Mouse (Mus musculus): ENCODE measurements around the gene Ltc4s.

Ltc4s gene

DNA sequence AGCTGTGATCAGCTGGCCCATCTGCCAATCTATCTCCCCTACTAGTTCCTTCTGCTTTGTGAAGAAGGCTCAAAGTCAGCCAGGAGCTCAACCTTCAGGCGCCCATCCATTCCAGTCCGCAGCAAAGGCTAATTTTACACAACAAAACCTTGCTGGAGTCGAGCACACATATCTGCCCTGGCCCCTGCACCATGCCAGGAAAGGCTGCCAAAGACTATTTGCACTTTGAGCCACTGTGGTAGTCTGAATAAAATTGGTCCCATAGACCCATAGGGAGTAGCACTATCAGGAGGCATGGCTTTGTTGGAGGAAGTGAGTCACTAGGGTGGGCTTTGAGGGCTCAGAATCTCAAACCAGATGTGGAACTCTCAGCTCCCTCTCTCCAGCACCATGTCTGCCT is 33.0 kb downstream of the Ltc4s start:
- no peak for DNase-seq (ENCODE audit: extremely low read depth, insufficient read length, low spot score)

DNA sequence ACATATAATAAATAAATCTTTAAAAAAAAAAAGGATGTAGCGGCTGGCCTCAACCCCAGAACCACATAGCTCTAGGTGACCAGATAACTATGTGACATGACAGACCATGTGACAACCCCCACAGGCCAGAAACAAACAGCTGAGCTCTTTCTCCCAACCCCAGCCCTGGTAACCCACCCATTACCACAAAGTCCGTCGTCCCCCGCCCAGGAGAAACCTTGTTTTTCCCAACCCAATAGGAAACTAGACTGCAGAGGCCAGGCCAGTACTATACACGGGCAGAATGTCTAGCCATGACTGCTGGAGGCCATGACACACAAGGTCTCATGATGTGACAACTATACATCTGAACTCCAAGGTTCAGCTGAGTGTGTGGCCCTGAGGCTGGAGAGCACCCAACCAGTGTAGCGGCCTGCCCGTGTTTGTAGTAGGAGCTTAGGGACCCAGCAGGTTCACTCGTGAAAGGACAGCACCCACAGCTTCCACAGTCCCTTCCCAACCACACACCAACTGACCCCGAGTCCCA is 35.1 kb downstream of the Ltc4s start:
- no peak for DNase-seq (ENCODE audit: extremely low read depth, insufficient read length, low spot score)

DNA sequence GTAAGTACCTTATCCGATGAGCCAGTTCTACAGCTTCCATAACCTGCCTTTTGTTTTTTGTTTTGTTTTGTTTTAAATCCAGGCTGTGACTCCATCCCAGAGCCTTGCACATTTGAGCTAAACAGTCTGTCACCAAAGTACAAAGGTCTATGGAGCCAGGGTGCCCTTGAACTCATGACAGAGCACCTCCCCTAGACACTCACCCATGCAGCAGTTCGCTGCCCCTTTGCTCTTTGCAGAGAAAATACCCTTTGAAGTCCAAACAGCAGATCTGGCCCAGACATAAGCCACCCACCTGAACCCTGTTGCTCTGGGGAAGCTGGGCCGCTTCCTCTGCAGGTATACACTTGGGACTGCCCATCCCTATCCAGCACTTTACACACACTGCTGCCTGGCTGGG is 36.8 kb downstream of the Ltc4s start:
- no peak for DNase-seq (ENCODE audit: extremely low read depth, insufficient read length, low spot score)

DNA sequence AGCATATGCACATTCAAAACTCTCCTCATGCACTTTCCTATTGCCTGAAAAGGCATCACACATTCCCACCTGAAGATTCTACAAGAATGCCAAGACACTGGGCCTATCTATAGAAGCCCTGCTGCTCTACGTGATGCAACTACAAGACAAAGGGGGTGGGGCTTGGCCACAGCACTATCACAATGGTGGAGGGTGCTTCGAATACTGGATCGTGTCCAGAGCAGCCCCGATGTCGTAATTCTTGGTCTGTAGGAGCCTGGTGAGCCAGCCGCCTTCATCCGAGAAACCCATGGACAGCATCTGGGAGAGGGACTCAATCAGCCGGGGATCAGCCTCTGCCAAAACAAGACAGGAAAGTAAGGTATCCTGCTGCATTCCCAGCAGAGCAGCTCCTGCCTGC is 37.8 kb downstream of the Ltc4s start:
- DNase-seq (ENCODE audit: extremely low read depth, insufficient read length, low spot score), result no peak

DNA sequence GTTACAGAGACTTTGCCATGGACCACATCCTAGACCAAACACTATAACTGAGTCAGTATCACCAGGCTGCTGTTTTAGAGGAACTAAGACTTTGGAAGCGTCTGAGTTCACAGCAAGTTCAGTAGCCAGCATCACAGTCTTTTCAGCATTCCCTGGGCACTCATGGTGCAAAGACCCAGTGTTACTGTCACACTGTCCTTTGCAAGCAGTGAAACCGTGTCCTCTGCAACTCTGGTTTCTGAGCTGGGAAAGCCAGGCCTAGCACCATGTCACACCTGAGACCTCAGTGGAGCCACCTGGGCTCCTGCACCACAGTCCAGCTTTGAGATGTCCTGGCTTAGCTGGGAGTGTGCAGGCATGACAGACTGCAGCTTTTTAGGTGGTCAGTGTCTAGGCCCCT is 39.5 kb downstream of the Ltc4s start:
- DNase-seq (ENCODE audit: extremely low read depth, insufficient read length, low spot score), result no peak

DNA sequence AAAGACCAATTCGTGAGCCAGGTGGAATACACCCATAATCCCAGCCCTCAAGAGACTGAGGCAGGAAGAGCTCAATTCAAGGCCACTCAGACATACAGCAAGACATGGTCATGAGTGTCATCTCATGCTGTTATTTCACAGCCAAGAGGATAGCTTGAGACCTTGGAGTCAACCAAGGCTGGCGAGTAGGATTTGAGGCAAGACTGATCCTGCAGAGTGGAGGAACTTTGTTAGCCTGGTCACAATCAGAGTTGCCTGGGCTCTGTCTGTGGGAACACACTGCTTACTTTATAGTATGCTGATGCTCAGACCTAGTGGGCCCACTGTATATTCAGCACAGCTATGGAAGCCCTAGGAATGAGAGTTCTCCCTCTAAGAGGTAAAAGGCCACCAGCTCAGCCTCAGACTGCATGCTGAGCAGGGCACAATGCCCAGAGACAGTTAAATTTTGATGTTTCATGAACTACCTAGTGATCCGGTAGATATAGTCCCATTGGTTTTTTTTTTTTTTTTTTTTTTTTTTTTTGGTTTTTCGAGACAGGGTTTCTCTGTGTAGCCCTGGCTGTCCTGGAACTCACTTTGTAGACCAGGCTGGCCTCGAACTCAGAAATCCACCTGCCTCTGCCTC is 40.1 kb downstream of the Ltc4s start:
- no peak for DNase-seq (ENCODE audit: extremely low read depth, insufficient read length, low spot score)

DNA sequence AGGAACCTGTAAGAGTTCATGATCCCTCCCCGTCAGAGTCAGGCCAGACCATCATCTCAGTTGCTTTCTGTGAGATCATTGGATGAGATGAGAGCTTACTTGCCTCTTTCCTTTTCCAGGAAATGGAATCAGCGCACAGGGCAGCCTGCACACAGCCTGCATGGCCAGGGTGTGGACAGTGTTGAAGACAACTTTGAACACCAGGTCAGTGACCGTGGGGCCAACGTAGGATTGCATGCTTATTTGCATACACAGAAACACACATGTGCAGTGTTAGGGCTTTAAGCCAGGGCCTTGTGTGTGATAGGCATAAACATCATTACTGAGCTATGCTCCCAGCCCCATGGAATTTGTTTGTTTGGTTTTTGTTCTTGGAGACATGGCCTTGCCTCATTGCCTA is 40.9 kb downstream of the Ltc4s start:
- no peak for DNase-seq (ENCODE audit: extremely low read depth, insufficient read length, low spot score)

DNA sequence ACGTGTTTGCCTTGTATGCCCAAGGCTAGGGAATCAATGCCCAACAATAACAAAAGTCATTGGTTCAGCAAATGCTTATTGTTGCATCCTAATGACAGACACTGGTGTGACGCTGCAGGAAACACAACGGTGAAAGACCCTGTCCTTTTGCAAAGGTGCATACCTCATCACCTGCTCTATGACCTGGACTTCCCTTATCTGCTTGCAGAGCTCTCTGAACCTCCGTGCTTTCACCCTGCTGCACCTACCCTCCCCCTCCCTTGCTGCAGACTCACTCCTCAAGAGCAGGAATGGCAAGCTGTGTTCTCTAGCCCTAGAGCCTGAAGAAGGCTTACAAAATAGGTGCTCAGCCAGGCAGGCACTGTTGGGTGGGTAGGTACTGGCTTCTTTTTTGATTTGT is 43.6 kb downstream of the Ltc4s start:
- no peak for DNase-seq (ENCODE audit: extremely low read depth, insufficient read length, low spot score)

DNA sequence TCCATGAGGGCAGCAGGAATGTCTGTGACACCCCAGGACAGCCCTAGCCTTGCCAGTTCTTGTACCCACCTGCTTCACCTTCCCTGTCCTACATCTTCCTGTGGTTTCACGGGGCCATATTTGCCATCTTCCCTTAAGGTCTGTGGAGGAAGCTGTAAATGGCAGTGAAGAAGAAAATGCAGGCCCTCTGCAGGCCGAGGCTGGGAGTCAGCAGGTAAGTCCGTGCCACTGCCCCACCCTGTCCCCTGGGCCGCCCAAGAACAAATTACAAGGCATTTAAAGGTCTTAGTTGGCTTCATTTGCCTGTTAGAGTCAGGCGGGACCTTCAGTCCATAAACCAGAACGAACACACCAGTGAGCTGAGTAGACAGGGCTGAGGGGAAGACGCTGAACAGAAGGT is 44.3 kb downstream of the Ltc4s start:
- DNase-seq (ENCODE audit: extremely low read depth, insufficient read length, low spot score), result no peak

DNA sequence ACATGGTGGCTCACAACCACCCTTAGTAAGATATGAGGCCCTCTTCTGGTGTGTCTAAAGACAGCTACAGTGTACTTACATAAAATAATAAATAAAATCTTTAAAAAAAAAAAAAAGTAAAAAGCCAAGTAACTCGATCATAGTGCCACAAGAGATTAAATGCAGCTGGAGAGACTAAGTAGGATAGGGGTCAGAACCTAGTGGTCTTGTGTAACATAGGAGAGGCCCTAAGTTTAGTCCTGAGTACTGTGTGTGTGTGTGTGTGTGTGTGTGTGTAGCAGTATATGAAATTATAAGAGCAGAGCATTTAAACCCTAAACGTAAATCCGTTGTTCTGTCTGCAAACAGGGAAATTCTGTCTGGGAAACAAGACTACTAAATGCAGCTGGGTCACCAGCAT is 46.1 kb downstream of the Ltc4s start:
- DNase-seq (ENCODE audit: extremely low read depth, insufficient read length, low spot score), result no peak

DNA sequence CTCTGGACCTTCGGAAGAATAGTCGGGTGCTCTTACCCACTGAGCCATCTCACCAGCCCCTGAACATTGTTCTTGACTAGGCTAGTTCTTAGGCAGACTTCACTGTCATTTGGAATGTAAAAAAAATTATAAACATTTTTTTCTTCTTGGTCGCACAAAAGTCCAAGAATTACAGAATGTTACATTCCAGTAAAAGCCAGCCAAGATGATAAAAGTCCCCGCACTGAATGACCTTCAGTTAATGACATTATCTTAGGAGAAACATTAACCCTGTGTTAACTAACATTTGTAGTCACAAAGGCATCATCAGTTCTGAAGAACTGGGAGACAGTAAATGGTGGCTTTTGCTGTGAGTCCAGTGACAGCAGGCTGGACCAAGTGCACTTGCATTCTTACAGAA is 48.1 kb downstream of the Ltc4s start:
- DNase-seq (ENCODE audit: extremely low read depth, insufficient read length, low spot score), result no peak

DNA sequence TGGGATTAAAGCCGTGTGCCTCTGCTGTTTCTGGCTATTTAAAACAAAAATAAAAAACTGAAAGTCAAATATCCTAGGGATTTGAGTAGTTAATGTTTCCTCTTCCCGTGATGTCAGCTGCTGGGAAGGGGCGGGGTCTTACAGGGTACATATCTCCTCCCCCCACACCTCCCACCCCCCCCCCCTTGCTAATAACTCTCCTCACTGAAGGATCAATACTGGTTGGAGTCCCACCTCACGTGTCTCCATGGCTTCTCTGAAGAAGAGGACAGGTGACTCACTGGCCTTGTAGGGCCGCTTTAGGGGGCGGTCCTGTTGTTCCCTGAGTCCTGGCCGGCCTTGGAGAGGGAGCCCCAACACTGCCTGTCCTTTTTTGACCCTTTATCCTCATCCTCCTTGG is 49.7 kb downstream of the Ltc4s start:
- DNase-seq (ENCODE audit: extremely low read depth, insufficient read length, low spot score), result no peak

Measured in 3134 (cell line).